ENCODE assay signal across 9 mouse cellular contexts in genomic region chr1:126332026-126332425, GRCm38 (mm10).
DNase-seq lines count a peak whose midpoint lies in the region; ATAC-seq lines count a peak whose summit lies in the region.
"Had no signal": no experiment of that assay in that cellular context is flagged by ENCODE, and none has a peak within 500 bp of the region (broad histone marks: within the 10 kb centered on the region; RNA-seq: fewer than 3 reads in every experiment).

No protein-coding gene starts in this region.

- intact Hi-C loops in left cerebral cortex, postnatal 4 days (cut with DNase I), result no loop called here

- H3K27ac ChIP-seq in limb, embryonic 10.5 days, result no peak overlapping the region
- no peak overlapping the region for H3K27ac ChIP-seq in hindbrain, embryonic 14.5 days
- H3K27ac ChIP-seq: liver, embryonic 13.5 days had no signal

- no peak overlapping the region for H3K9ac ChIP-seq in hindbrain, embryonic 14.5 days
- H3K9ac ChIP-seq: liver, embryonic 13.5 days had no signal

- no peak overlapping the region for H3K4me3 ChIP-seq in limb, embryonic 10.5 days
- H3K4me3 ChIP-seq in hindbrain, embryonic 14.5 days (replicated peaks; ENCODE audit: low read length), result no peak overlapping the region
- H3K4me3 ChIP-seq: liver, embryonic 13.5 days had no signal

- no peaks in the 10 kb centered on the region for H3K27me3 ChIP-seq in limb, embryonic 10.5 days (ENCODE audit: low read depth, poor library complexity, severe bottlenecking)
- H3K27me3 ChIP-seq in hindbrain, embryonic 14.5 days (ENCODE audit: control insufficient read depth, insufficient read depth, low read length), result no peaks in the 10 kb centered on the region
- H3K27me3 ChIP-seq: liver, embryonic 13.5 days had no signal

- no peaks in the 10 kb centered on the region for H3K9me3 ChIP-seq in limb, embryonic 10.5 days (replicated peaks)
- no peaks in the 10 kb centered on the region for H3K9me3 ChIP-seq in hindbrain, embryonic 14.5 days (ENCODE audit: control insufficient read depth, low read length)
- H3K9me3 ChIP-seq: liver, embryonic 13.5 days had no signal

- no peak for ATAC-seq in hindbrain, embryonic 14.5 days (ENCODE audit: low FRiP score)

- WGBS in limb, embryonic 10.5 days, result 75% methylated on average over 2 of the region's 2 CpGs
- 78% methylated on average over 2 of the region's 2 CpGs for WGBS in hindbrain, embryonic 14.5 days

- no peaks in the 10 kb centered on the region for H3K4me1 ChIP-seq in limb, embryonic 10.5 days
- no peaks in the 10 kb centered on the region for H3K4me1 ChIP-seq in hindbrain, embryonic 14.5 days (replicated peaks; ENCODE audit: control insufficient read depth, insufficient read depth, low read length)

- DNase-seq in left cerebral cortex, adult 11 months (ENCODE audit: low spot score), result peak; percentile 29
- no peak for DNase-seq in left cerebral cortex, postnatal 4 days
- peak; percentile 21 for DNase-seq in adrenal gland, postnatal 14 days
- peak; percentile 80 to 82 for DNase-seq in frontal cortex, adult 2 months (ENCODE audit: extremely low spot score in 1 of 2, low spot score in 1 of 2)
- DNase-seq in right cerebral cortex, postnatal 10 days (ENCODE audit: low spot score in 2 of 2), result peak; percentile 37 to 68
- no peak for DNase-seq in limb, embryonic 10.5 days (ENCODE audit: low spot score)
- DNase-seq in hindbrain, embryonic 14.5 days (ENCODE audit: low spot score), result no peak
- DNase-seq: heart, postnatal 14 days; liver, embryonic 13.5 days had no signal

- H3K36me3 ChIP-seq in limb, embryonic 10.5 days, result no peaks in the 10 kb centered on the region
- no peaks in the 10 kb centered on the region for H3K36me3 ChIP-seq in hindbrain, embryonic 14.5 days (replicated peaks; ENCODE audit: control insufficient read depth, insufficient read depth)
- H3K36me3 ChIP-seq: liver, embryonic 13.5 days had no signal

- no peak overlapping the region for H3K4me2 ChIP-seq in hindbrain, embryonic 14.5 days (replicated peaks)
- H3K4me2 ChIP-seq: liver, embryonic 13.5 days had no signal

Comparison
In these comparisons a context has a peak if more than half of its experiments do, and no peak if none do; other contexts are left out.
1. DNase-seq: peak in left cerebral cortex, adult 11 months (single experiment), adrenal gland, postnatal 14 days (single experiment), frontal cortex, adult 2 months (2 of 2) and right cerebral cortex, postnatal 10 days (2 of 2); none in left cerebral cortex, postnatal 4 days (single experiment), limb, embryonic 10.5 days (single experiment) and hindbrain, embryonic 14.5 days (single experiment).